Mouse (Mus musculus): ENCODE results near the gene Eva1a. TPM values are rescaled to one million over a fixed set of nuclear protein-coding genes. Genes with fewer than 3 reads are reported as not detected.

Eva1a gene
- total and polyA plus RNA-seq, 2 experiments from 2014 or later, result 0.64 to 2.8 TPM

DNA sequence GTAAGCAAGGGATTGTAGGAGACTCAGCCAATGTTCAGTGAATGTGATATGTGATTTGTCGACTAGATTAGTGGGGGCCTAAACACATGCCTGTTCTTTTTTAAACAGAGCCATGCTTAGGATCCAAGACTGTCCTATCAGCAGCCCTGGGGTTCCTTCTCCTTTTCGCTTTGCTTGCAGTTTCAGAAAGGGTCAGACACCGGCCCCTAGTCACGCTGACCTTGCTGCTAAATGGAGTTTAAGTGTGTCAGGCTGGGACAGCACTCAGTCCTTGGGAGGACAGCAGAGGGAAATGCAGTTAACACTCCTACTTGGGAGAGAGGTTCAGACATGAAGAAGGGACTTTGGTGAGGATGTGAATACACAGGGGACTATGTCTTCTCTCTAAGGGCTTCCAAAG, 3.7 kb downstream of the Eva1a start:
- WGBS, result 79% methylated on average over 4 of the region's 4 CpGs
- no peak for DNase-seq (ENCODE audit: low spot score)
- H3K9ac ChIP-seq (replicated peaks; ENCODE audit: low read length, poor library complexity, severe bottlenecking), result no peak overlapping the region
- H3K4me2 ChIP-seq (ENCODE audit: low read depth, low read length, poor library complexity, severe bottlenecking), result no peak overlapping the region
- no peak overlapping the region for H3K27ac ChIP-seq (ENCODE audit: low read depth, low read length)
- H3K27me3 ChIP-seq (ENCODE audit: insufficient read depth, low read length), result peaks cover 12% of the 10 kb centered on the region
- no peak for TF ChIP-seq CTCF (IDR thresholded peaks at IDR 0.05)
- H3K9me3 ChIP-seq (ENCODE audit: low read length), result no peaks in the 10 kb centered on the region
- H3K4me3 ChIP-seq (ENCODE audit: low read depth, low read length), result no peak overlapping the region
- H3K36me3 ChIP-seq (ENCODE audit: insufficient read depth, low read length), result no peaks in the 10 kb centered on the region
- H3K4me1 ChIP-seq (ENCODE audit: insufficient read depth, low read length), result no peaks in the 10 kb centered on the region
- no peak for ATAC-seq (ENCODE audit: low FRiP score)

DNA sequence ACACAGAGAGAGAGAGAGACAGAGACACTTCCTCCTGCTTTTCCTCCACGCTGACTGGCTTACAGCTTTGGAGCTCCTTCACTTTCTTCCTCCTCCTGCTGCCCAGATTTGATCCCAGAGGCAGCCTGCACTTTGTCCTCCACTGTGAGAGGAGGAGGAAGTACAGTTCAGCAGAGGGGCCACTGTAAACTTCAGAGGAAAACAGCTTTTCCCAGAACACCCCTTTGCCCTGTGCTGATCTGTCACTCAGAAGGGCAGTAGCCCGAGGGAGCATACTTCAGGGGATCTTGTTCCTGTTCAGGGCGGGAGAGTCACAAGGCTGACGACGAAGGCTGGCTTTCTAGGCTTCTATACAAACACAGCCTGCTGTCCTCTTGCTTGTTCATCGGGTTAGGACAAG, 7.1 kb downstream of the Eva1a start:
- Histone ChIP-seq H3K27ac (ENCODE audit: low read depth, low read length) (no peak overlapping the region), H3K4me2 (ENCODE audit: low read depth, low read length, poor library complexity, severe bottlenecking) (no peak overlapping the region), H3K4me3 (ENCODE audit: low read depth, low read length) (no peak overlapping the region), H3K9me3 (ENCODE audit: low read length) (no peaks in the 10 kb centered on the region), H3K36me3 (ENCODE audit: insufficient read depth, low read length) (no peaks in the 10 kb centered on the region), H3K4me1 (ENCODE audit: insufficient read depth, low read length) (no peaks in the 10 kb centered on the region), H3K9ac (replicated peaks; ENCODE audit: low read length, poor library complexity, severe bottlenecking) (no peak overlapping the region), H3K27me3 (ENCODE audit: insufficient read depth, low read length) (no peaks in the 10 kb centered on the region; the same call in none of the 2 replicates)
- no peak for ATAC-seq (ENCODE audit: low FRiP score)
- no peak for DNase-seq (ENCODE audit: low spot score)
- TF ChIP-seq CTCF (IDR thresholded peaks at IDR 0.05), result no peak
- WGBS, result 67% methylated on average over 6 of the region's 6 CpGs

DNA sequence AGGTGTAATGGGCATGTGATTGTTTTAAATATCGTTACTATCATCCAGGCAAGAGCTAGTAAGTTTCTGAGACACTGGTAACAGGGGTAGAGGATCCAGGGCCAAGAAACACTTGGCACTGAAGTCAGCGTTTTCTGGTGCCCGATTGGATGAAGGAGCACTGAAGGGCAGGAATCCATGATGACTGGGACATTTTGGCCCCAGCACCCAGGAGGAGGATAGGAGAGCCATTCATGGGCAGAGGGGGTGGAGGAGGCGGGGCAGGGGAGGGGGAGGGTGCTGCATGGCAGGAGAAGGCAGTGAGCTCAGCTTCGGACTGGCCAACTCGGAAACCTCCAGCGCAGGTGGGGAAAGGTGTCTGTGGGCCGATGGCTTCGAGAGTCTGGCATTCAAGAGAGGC, 9.4 kb downstream of the Eva1a start:
- Histone ChIP-seq H3K9me3 (ENCODE audit: low read length) (no peaks in the 10 kb centered on the region), H3K4me2 (ENCODE audit: low read depth, low read length, poor library complexity, severe bottlenecking) (no peak overlapping the region)

DNA sequence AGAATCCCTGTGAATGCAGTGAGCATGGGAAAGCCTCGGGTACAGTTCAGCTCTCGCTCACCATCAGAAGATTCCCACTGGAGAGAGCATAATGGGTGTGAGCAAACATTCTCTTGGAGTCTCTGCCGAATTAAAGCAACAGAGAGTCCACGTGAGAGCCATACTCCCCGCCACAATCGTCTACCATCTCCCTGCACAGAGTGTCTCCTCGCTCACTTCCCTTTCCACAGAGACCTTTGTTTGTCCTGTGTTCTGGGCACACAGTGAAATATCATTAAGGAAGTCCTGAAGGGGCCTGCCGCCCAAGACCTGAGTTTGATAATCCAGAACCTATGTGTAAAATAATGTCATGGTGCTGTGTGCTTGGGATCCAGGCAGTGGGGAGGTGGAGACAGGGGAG, 10.7 kb downstream of the Eva1a start:
- Histone ChIP-seq H3K27me3 (ENCODE audit: insufficient read depth, low read length) (no peaks in the 10 kb centered on the region), H3K4me2 (ENCODE audit: low read depth, low read length, poor library complexity, severe bottlenecking) (no peak overlapping the region), H3K9me3 (ENCODE audit: low read length) (no peaks in the 10 kb centered on the region), H3K4me1 (ENCODE audit: insufficient read depth, low read length) (no peaks in the 10 kb centered on the region), H3K4me3 (ENCODE audit: low read depth, low read length) (no peak overlapping the region), H3K36me3 (ENCODE audit: insufficient read depth, low read length) (no peaks in the 10 kb centered on the region), H3K27ac (ENCODE audit: low read depth, low read length) (no peak overlapping the region), H3K9ac (replicated peaks; ENCODE audit: low read length, poor library complexity, severe bottlenecking) (no peak overlapping the region)
- 89% methylated on average over 8 of the region's 8 CpGs for WGBS
- DNase-seq (ENCODE audit: low spot score) (no peak), ATAC-seq (ENCODE audit: low FRiP score) (no peak)
- no peak for TF ChIP-seq CTCF (IDR thresholded peaks at IDR 0.05)

More for the DNA sequence above, 9.4 kb downstream of the Eva1a start:
- Histone ChIP-seq H3K9ac (replicated peaks; ENCODE audit: low read length, poor library complexity, severe bottlenecking) (no peak overlapping the region), H3K4me3 (ENCODE audit: low read depth, low read length) (no peak overlapping the region), H3K36me3 (ENCODE audit: insufficient read depth, low read length) (no peaks in the 10 kb centered on the region), H3K27me3 (ENCODE audit: insufficient read depth, low read length) (no peaks in the 10 kb centered on the region), H3K4me1 (ENCODE audit: insufficient read depth, low read length) (no peaks in the 10 kb centered on the region), H3K27ac (ENCODE audit: low read depth, low read length) (no peak overlapping the region)
- 77% methylated on average over 9 of the region's 9 CpGs for WGBS
- TF ChIP-seq CTCF (IDR thresholded peaks at IDR 0.05), result no peak
- ATAC-seq (ENCODE audit: low FRiP score), result no peak
- no peak for DNase-seq (ENCODE audit: low spot score)

DNA sequence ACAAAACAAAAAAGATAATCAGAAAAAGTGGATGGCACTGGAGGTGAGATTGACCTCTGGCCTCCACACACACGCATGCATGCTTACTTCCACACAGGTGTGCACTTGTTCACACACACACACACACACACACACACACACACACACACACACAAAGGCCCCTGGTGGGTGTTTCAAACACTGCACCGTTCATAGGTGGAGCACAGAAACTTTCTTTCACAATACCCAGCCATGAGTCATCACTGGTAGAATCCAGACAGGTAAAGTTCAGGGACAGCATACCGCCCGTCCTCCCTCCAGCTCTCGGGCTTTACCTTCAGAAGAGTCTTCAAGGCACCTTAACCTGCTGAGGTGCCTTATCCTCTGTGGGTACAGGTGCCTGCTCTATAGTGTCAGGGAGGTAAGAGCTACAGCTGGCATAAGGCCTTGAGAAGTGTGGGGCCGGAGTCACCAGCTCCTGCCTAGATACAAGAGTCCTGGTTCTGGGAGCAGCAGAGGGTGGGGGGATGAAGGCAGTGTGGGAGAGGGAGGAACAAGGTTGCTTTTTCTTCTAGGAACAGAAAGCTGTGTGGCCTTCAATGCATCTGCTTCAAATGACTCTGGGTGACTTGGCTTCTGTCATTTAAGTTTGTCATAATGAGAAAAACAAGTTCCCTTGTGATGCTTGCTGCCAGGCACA, 11.3 kb downstream of the Eva1a start:
- no peaks in the 10 kb centered on the region for H3K4me1 ChIP-seq (ENCODE audit: insufficient read depth, low read length)
- no peak overlapping the region for H3K27ac ChIP-seq (ENCODE audit: low read depth, low read length)
- no peak for ATAC-seq (ENCODE audit: low FRiP score)
- no peak overlapping the region for H3K9ac ChIP-seq (replicated peaks; ENCODE audit: low read length, poor library complexity, severe bottlenecking)
- no peak for TF ChIP-seq CTCF (IDR thresholded peaks at IDR 0.05)
- no peaks in the 10 kb centered on the region for H3K36me3 ChIP-seq (ENCODE audit: insufficient read depth, low read length)
- DNase-seq (ENCODE audit: low spot score), result no peak
- no peak overlapping the region for H3K4me3 ChIP-seq (ENCODE audit: low read depth, low read length)
- H3K27me3 ChIP-seq (ENCODE audit: insufficient read depth, low read length), result no peaks in the 10 kb centered on the region
- WGBS, result 84% methylated on average over 6 of the region's 6 CpGs
- H3K9me3 ChIP-seq (ENCODE audit: low read length), result no peaks in the 10 kb centered on the region
- H3K4me2 ChIP-seq (ENCODE audit: low read depth, low read length, poor library complexity, severe bottlenecking), result no peak overlapping the region

DNA sequence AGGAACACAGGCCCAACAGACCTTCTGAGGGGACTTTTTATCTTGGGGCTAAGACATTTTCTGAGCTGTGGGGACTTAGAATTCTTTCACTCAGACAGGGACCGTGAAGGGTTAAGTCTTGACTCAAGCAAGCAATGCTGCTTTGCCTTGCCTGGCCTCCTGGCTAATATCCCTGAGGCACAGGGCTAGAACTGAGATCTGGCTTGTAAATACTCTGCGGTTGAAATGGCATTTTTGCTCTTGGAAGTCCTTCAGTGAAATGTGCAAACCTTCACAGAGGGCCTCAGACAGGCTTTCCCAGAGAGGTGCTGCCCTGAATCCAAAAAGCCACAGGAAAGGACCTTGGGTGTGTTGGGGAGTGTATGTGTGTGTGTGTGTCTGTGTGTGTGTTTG, 11.9 kb downstream of the Eva1a start:
- no peak overlapping the region for H3K4me3 ChIP-seq (ENCODE audit: low read depth, low read length)
- H3K27ac ChIP-seq (ENCODE audit: low read depth, low read length), result no peak overlapping the region
- no peak overlapping the region for H3K4me2 ChIP-seq (ENCODE audit: low read depth, low read length, poor library complexity, severe bottlenecking)
- H3K36me3 ChIP-seq (ENCODE audit: insufficient read depth, low read length), result no peaks in the 10 kb centered on the region
- H3K9ac ChIP-seq (replicated peaks; ENCODE audit: low read length, poor library complexity, severe bottlenecking), result no peak overlapping the region
- no peaks in the 10 kb centered on the region for H3K9me3 ChIP-seq (ENCODE audit: low read length)
- DNase-seq (ENCODE audit: low spot score) (no peak), ATAC-seq (ENCODE audit: low FRiP score) (no peak)
- no peak for TF ChIP-seq CTCF (IDR thresholded peaks at IDR 0.05)
- 70% methylated on average over 2 of the region's 2 CpGs for WGBS
- no peaks in the 10 kb centered on the region for H3K4me1 ChIP-seq (ENCODE audit: insufficient read depth, low read length)
- H3K27me3 ChIP-seq (ENCODE audit: insufficient read depth, low read length), result no peaks in the 10 kb centered on the region

All from midbrain, postnatal 0 days (tissue).